Mouse (Mus musculus): Measurements from ENCODE around the gene Dnm3. TPM values are rescaled to one million over a fixed set of nuclear protein-coding genes. Genes with fewer than 3 reads are reported as not detected.

The Dnm3 gene
- total RNA-seq, 2 experiments from 2014 or later = 5.3 to 8.6 TPM

GRCm38 (mm10) chr1:162183438-162183837, 294.4 kb downstream of the Dnm3 start:
- no peak for DNase-seq
- intact Hi-C loops (cut with DNase I) = no loop called here

- intact Hi-C loops (cut with DNase I) = no loop called here
These were observed 296.5 kb downstream of the Dnm3 start for GRCm38 (mm10) chr1:162181187-162181975.

GRCm38 (mm10) chr1:162180451-162180850, 297.4 kb downstream of the Dnm3 start:
- no peak for DNase-seq
- intact Hi-C loops (cut with DNase I) = no loop called here

More at GRCm38 (mm10) chr1:162181187-162181975, 296.5 kb downstream of the Dnm3 start:
- no peak for DNase-seq

- intact Hi-C loops (cut with DNase I) = no loop called here
- DNase-seq = no peak
These were observed 298.4 kb downstream of the Dnm3 start for GRCm38 (mm10) chr1:162179401-162179800.

GRCm38 (mm10) chr1:162172806-162173205, 305.0 kb downstream of the Dnm3 start:
- intact Hi-C loops (cut with DNase I) = no loop called here

GRCm38 (mm10) chr1:162163687-162164484, 313.9 kb downstream of the Dnm3 start:
- no peak for DNase-seq
- intact Hi-C loops (cut with DNase I) = no loop called here

More at GRCm38 (mm10) chr1:162172806-162173205, 305.0 kb downstream of the Dnm3 start:
- no peak for DNase-seq

GRCm38 (mm10) chr1:162162677-162163076, 315.2 kb downstream of the Dnm3 start:
- DNase-seq = no peak
- intact Hi-C loops (cut with DNase I) = no loop called here

- DNase-seq = no peak
- intact Hi-C loops (cut with DNase I) = no loop called here
These were observed 315.6 kb downstream of the Dnm3 start for GRCm38 (mm10) chr1:162162249-162162648.

- intact Hi-C loops (cut with DNase I) = no loop called here
- DNase-seq = no peak
These were observed 317.1 kb downstream of the Dnm3 start for GRCm38 (mm10) chr1:162160718-162161117.

GRCm38 (mm10) chr1:162158486-162158885, 319.3 kb downstream of the Dnm3 start:
- intact Hi-C loops (cut with DNase I) = no loop called here
- DNase-seq = no peak

- intact Hi-C loops (cut with DNase I) = no loop called here
- no peak for DNase-seq
These were observed 320.2 kb downstream of the Dnm3 start for GRCm38 (mm10) chr1:162157659-162158058.

GRCm38 (mm10) chr1:162156873-162157272, 321.0 kb downstream of the Dnm3 start:
- intact Hi-C loops (cut with DNase I) = no loop called here
- DNase-seq = no peak

GRCm38 (mm10) chr1:162155546-162155945, 322.3 kb downstream of the Dnm3 start:
- intact Hi-C loops (cut with DNase I) = no loop called here
- DNase-seq = no peak

GRCm38 (mm10) chr1:162153118-162153517, 324.7 kb downstream of the Dnm3 start:
- intact Hi-C loops (cut with DNase I) = no loop called here
- no peak for DNase-seq

GRCm38 (mm10) chr1:162149730-162150129, 328.1 kb downstream of the Dnm3 start:
- intact Hi-C loops (cut with DNase I) = no loop called here
- no peak for DNase-seq

- no peak for DNase-seq
- intact Hi-C loops (cut with DNase I) = no loop called here
These were observed 330.3 kb downstream of the Dnm3 start for GRCm38 (mm10) chr1:162147554-162147953.

GRCm38 (mm10) chr1:162145748-162146147, 332.1 kb downstream of the Dnm3 start:
- DNase-seq = no peak
- intact Hi-C loops (cut with DNase I) = no loop called here

GRCm38 (mm10) chr1:162144992-162145391, 332.8 kb downstream of the Dnm3 start:
- intact Hi-C loops (cut with DNase I) = no loop called here
- DNase-seq = no peak

GRCm38 (mm10) chr1:162143974-162144912, 333.6 kb downstream of the Dnm3 start:
- intact Hi-C loops (cut with DNase I) = no loop called here
- no peak for DNase-seq

- intact Hi-C loops (cut with DNase I) = no loop called here
- no peak for DNase-seq
These were observed 335.5 kb downstream of the Dnm3 start for GRCm38 (mm10) chr1:162142285-162142684.

GRCm38 (mm10) chr1:162136328-162136727, 341.5 kb downstream of the Dnm3 start:
- DNase-seq = no peak
- intact Hi-C loops (cut with DNase I) = no loop called here

Data from gastrocnemius, postnatal 36 days (tissue).